Mouse (Mus musculus) heart, embryonic 11.5 days (tissue): ENCODE results near the gene Exog. TPM values are rescaled to one million over a fixed set of nuclear protein-coding genes. Genes with fewer than 3 reads are reported as not detected.

Experiments
- ATAC-seq: fragments of 200-750 bp; cut with Nextera tagmentation; replicated peaks from 2 replicates; pipeline ENCODE4 v1.8.0; 2017; ENCODE audit warnings: moderate library complexity; ENCODE audit not compliant: insufficient number of reproducible peaks, low FRiP score, low TSS enrichment
- H3K27ac ChIP-seq: fragments of 300-500 bp; sonication (generic); 2 replicates; pipeline ENCODE4 v1.5.1; 2014; ENCODE audit warnings: mild to moderate bottlenecking, low read depth, low read length
- H3K27me3 ChIP-seq: fragments of 300-500 bp; sonication (generic); 2 replicates; pipeline ENCODE4 v1.6.1; 2014; ENCODE audit warnings: mild to moderate bottlenecking, low read length, mixed read lengths; ENCODE audit not compliant: control insufficient read depth, insufficient read depth
- H3K36me3 ChIP-seq: fragments of 300-500 bp; sonication (generic); 2 replicates; pipeline ENCODE4 v1.6.1; 2014; ENCODE audit warnings: mild to moderate bottlenecking, low read length, moderate library complexity, mixed read lengths; ENCODE audit not compliant: control insufficient read depth, insufficient read depth
- H3K4me1 ChIP-seq: fragments of 300-500 bp; sonication (generic); 2 replicates; pipeline ENCODE4 v1.6.1; 2014; ENCODE audit warnings: low read length; ENCODE audit not compliant: control insufficient read depth, insufficient read depth
- H3K4me2 ChIP-seq: fragments of 300-500 bp; sonication (generic); 2 replicates; pipeline ENCODE4 v1.6.1; 2014; ENCODE audit warnings: mild to moderate bottlenecking, moderate library complexity
- H3K4me3 ChIP-seq: fragments of 300-500 bp; sonication (generic); 2 replicates; pipeline ENCODE4 v1.5.1; 2014; ENCODE audit warnings: low read depth, low read length
- H3K9ac ChIP-seq: fragments of 300-500 bp; sonication (generic); 2 replicates; pipeline ENCODE4 v1.6.1; 2014; ENCODE audit warnings: mild to moderate bottlenecking, low read depth, low read length, moderate library complexity
- H3K9me3 ChIP-seq: fragments of 300-500 bp; sonication (generic); replicated peaks from 2 replicates; pipeline ENCODE4 v1.6.1; 2016; ENCODE audit warnings: low read length; ENCODE audit not compliant: control insufficient read depth
- WGBS: fragments of 180-500 bp; shearing (Covaris S2); extraction: QIAGEN DNeasy Blood & Tissue Kit; methylation state at CpG from one replicate; pipeline ENCODE4 v1.1.7; 2014; ENCODE audit not compliant: insufficient replicate concordance; 5-methylcytosine and 5-hydroxymethylcytosine counted together
- polyA plus RNA-seq: library from polyadenylated mRNA; unstranded; fragments of >200 nt; fragmentation: Nextera tagmentation; extraction: Ambion mirVana; gene quantifications from 2 replicates; pipeline ENCODE4 v1.2.1, GENCODE M21; 2014

Gene Exog
- polyA plus RNA-seq, 1 experiment from 2014 or later, result 19.4 TPM

DNA sequence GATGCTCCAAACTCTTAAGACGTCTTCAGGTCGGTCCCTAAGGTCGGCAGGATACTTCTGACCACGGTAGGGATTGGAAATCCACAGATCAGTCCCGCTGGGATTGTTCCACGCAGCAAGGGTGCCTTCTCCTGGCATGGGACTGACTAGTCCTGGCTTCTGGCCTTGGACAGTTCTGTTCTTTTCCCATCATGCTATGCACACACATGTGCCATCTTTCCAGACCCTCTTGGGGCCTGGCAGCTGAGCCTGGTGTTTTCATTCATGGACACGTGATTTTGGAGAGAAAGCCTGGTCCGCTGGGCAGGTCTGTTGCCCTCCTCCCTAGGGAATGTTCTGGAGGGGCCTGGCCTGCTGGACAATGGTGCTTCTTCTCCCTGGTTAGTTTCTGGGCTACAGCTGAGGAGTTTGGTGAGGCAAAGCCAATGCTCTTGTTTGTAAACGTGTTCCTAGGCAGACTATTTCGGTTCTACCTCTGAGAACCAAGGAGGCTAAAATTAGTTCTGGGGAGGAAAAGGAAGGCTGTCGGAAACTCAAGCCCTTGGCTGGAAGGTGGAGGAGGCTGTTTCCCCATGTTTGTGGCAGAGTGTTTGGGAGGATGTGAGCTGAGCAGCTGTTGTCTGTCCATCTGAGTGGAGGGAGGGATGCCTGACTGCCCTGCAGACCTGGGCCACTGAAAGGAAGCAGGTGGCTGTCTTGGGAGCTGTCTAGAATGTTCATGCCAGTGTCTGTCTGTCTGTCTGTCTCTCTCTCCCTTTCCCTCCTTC is 35.7 kb upstream of the Exog start:
- H3K4me2 ChIP-seq, result no peak overlapping the region; the same call in 1 of the 2 replicates

DNA sequence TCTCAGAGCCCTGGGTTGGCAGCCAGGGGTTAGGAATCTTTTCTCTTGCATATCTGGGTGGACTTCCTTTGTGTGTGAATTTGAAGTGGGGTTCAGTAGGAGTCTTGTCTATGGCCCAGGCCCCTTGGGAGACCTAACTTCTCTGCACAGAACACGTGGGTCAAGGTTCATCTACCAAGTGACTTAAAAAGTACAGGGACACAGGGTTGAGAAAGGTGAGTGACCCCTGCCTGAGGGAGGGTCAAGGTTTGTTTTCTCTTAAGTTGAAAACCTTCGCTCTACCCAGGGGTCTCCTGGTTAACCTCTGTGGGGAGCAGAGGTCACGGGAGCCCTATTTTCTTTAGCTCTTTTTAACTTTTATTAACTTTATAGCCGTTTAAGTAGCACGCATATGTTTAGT is 34.9 kb upstream of the Exog start:
- H3K9ac ChIP-seq, result no peak overlapping the region
- peaks cover 2% of the 10 kb centered on the region; the same call in 1 of the 2 replicates for H3K36me3 ChIP-seq
- 86% methylated on average over 5 of the region's 5 CpGs for WGBS
- no peak overlapping the region for H3K4me3 ChIP-seq
- H3K4me1 ChIP-seq, result peaks cover 33% of the 10 kb centered on the region
- H3K27ac ChIP-seq, result no peak overlapping the region
- no peak overlapping the region for H3K4me2 ChIP-seq
- peaks cover 8% of the 10 kb centered on the region; the same call in 1 of the 2 replicates for H3K9me3 ChIP-seq
- no peak for ATAC-seq
- H3K27me3 ChIP-seq, result no peaks in the 10 kb centered on the region

More for the DNA sequence above, 35.7 kb upstream of the Exog start:
- 59% methylated on average over 11 of the region's 11 CpGs for WGBS
- Histone ChIP-seq H3K36me3 (peaks cover 2% of the 10 kb centered on the region; the same call in 1 of the 2 replicates), H3K9me3 (peaks cover 8% of the 10 kb centered on the region; the same call in 1 of the 2 replicates), H3K4me1 (peaks cover 33% of the 10 kb centered on the region), H3K27ac (peak overlapping the region; percentile 29), H3K9ac (peak overlapping the region; percentile 30; the same call in 1 of the 2 replicates), H3K27me3 (no peaks in the 10 kb centered on the region), H3K4me3 (no peak overlapping the region)
- ATAC-seq, result no peak

DNA sequence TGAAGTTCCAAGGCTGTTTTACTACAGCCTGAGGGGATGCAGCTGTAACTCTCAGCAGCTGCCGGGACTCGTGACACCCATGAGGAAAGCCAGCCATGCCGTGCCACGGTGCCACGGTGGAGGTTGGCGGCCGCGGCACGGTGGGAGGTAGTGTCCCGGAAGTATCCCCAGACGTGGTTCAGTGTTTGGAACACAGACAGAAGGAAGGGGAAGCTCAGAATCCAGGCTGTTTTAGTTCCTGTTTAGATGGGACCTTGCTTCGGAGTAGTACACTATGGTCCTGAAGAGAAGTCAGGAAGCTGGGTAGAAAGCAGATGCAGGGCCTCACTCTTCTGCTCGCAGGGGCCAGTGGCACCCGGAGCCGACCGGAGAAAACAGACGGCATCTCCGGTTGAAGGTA is 26.7 kb upstream of the Exog start:
- Histone ChIP-seq H3K27ac (no peak overlapping the region), H3K4me3 (no peak overlapping the region), H3K9ac (no peak overlapping the region), H3K9me3 (peaks cover 5% of the 10 kb centered on the region; the same call in 1 of the 2 replicates), H3K36me3 (no peaks in the 10 kb centered on the region), H3K4me1 (peaks cover 23% of the 10 kb centered on the region), H3K27me3 (no peaks in the 10 kb centered on the region), H3K4me2 (peak overlapping the region; percentile 6; the same call in 1 of the 2 replicates)
- no peak for ATAC-seq
- WGBS, result 71% methylated on average over 18 of the region's 18 CpGs

DNA sequence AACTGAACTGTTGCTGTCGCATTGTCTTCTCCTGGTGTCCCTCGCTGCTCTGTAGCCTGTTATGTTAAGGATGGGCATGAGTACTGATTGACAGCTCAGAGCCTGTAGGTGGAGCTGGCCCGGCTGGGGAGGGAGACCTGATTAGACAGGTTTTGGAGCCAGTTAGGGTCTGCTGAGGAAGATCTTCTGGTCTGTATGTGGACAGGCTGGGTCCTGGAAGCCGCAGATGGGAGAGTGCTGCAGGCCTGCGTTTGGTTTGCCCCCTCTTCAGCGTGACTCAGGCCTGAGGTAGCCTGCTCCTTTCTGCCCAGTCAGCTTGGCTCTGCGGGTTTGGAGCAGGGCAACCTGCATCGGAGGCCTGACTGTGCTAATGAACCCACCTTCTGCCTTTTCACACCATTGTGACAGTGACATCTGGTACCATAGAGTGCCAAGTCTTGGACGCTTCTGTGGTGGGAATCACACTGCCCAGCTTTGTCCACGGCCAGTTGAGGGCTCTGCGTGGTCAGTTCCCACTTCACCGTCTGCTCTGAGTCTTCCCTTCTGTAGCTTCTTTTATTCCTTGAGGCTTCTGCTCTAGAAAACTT is 24.8 kb upstream of the Exog start:
- Histone ChIP-seq H3K9ac (no peak overlapping the region), H3K27me3 (no peaks in the 10 kb centered on the region), H3K9me3 (no peaks in the 10 kb centered on the region), H3K36me3 (no peaks in the 10 kb centered on the region), H3K4me3 (no peak overlapping the region), H3K4me1 (peaks cover 33% of the 10 kb centered on the region), H3K4me2 (no peak overlapping the region), H3K27ac (peak overlapping the region; percentile 35; the same call in 1 of the 2 replicates)
- WGBS, result 70% methylated on average over 12 of the region's 12 CpGs
- no peak for ATAC-seq

DNA sequence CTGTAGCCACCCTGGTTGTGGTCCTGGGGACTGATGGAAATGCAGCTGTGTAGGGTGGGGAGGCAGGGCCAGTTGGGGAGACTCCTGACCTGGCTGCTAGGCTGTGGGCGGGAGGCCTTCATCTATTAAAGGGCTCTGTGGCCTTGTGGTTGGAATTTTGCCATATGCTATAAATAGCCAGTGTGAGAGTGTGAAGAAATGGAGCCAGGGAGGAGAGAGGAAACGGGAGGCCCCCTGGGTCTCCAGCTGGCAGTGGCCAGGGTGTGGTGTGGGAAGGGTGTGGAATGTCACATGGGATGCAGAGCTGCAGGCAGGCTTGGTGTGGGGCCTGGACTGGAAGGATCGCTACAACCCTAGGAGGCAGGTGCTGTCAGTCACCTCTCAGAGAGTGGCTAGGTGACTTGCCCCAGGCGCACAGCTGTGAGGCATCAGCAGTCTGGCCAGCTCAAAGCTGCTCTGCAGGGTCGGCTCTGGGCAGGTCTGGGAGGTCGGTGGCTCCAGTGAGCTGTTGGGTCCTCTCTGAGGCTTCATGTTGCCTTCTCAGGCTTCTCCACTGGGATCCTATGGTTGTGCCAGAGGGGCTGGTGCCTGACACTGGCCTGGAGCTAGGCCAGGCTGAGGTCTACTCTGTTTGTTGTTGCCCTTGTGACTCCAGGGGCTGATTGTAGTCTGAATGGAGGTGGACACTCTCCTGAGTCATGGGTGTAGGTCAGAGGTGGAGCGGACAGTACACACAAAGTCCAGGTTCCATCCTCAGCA is 19.3 kb upstream of the Exog start:
- ATAC-seq, result peak; percentile 74
- Histone ChIP-seq H3K4me3 (no peak overlapping the region), H3K4me2 (peak overlapping the region; percentile 49), H3K27me3 (no peaks in the 10 kb centered on the region), H3K9ac (peak overlapping the region; percentile 31), H3K27ac (peak overlapping the region; percentile 94), H3K36me3 (0 out of 2 replicates have a peak, but pooled peaks cover 3% of the 10 kb centered on the region), H3K9me3 (no peaks in the 10 kb centered on the region), H3K4me1 (peaks cover 45% of the 10 kb centered on the region)
- 23% methylated on average over 7 of the region's 7 CpGs for WGBS

DNA sequence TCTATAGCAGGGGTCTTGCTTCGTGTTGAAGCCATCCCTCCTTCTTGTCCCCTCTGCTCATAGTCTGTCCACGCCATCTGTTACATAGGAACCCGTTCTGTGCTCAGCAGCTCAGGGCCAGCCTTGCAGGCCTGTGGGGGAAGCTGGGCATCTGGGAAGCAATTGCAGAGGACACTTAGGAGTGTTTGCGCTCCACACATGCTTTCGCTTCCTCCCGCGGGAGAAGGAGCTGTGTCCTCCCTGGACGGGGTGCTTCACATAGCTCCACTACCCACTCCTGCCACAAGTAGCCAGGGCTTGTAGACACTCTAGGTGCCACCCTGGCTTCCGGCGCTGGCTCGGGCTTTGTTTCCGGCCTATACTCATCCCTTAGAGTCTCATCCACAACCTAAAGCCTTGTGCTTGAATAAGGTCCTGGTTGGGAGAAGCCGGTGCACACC is 18.7 kb upstream of the Exog start:
- H3K27ac ChIP-seq, result peak overlapping the region; percentile 94
- H3K9ac ChIP-seq, result peak overlapping the region; percentile 31

DNA sequence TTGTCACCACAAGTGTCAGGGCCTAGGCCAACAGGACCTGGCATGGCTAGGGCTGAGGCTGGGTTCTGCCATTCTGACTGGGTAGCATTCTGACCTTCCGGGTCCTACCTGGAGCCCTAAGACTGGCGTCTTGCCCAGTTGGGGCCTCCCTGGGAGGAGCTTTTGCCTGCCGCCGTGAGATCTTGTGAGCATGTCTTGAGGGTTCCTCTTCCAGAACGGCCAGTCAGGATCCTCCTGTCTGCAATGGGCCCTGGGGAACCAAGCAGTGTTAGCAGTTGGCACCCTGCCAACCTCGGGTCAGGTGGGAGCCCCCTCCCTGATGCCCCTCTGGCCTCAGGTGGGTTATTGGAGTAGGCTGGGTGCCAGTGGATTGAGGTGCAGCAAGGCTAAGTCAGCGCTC is 18.3 kb upstream of the Exog start:
- ATAC-seq, result no peak
- Histone ChIP-seq H3K4me1 (peaks cover 38% of the 10 kb centered on the region), H3K36me3 (0 out of 2 replicates have a peak, but pooled peaks cover 3% of the 10 kb centered on the region), H3K27ac (peak overlapping the region; percentile 94), H3K4me3 (no peak overlapping the region), H3K9me3 (no peaks in the 10 kb centered on the region), H3K27me3 (no peaks in the 10 kb centered on the region), H3K4me2 (no peak overlapping the region), H3K9ac (peak overlapping the region; percentile 31)
- 71% methylated on average over 7 of the region's 7 CpGs for WGBS

More for the DNA sequence above, 18.7 kb upstream of the Exog start:
- no peaks in the 10 kb centered on the region for H3K27me3 ChIP-seq
- WGBS, result 81% methylated on average over 13 of the region's 13 CpGs
- no peak for ATAC-seq
- peak overlapping the region; percentile 49; the same call in 1 of the 2 replicates for H3K4me2 ChIP-seq
- H3K4me3 ChIP-seq, result no peak overlapping the region
- peaks cover 39% of the 10 kb centered on the region for H3K4me1 ChIP-seq
- H3K9me3 ChIP-seq, result no peaks in the 10 kb centered on the region
- 0 out of 2 replicates have a peak, but pooled peaks cover 3% of the 10 kb centered on the region for H3K36me3 ChIP-seq

DNA sequence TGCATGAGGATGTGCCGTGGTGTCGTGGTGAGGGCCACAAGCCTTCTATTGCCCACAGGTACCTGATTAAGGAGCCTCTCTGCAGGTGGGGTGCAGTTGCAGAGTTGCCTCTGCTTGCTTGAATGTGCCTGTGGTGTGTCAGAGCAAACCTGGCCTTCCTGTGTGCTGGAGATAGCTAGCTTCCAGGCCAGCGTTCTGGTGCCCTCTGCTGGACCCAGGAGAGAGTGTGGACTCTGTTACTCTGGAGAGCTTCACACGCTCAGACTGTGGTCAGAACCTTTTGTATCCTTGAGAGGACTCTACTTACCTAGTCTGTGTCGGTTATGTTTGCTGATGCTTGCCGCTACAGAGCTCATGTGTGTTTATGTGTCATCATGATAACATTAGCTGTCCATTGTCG is 14.4 kb upstream of the Exog start:
- H3K9ac ChIP-seq, result no peak overlapping the region
- H3K4me1 ChIP-seq, result peaks cover 25% of the 10 kb centered on the region
- H3K36me3 ChIP-seq, result peaks cover 6% of the 10 kb centered on the region
- no peaks in the 10 kb centered on the region for H3K27me3 ChIP-seq
- ATAC-seq, result no peak
- WGBS, result 46% methylated on average over 7 of the region's 7 CpGs
- H3K27ac ChIP-seq, result no peak overlapping the region
- H3K9me3 ChIP-seq, result no peaks in the 10 kb centered on the region
- no peak overlapping the region for H3K4me3 ChIP-seq
- no peak overlapping the region for H3K4me2 ChIP-seq
